Mouse (Mus musculus): ENCODE measurements around the gene Cib1. TPM values are rescaled to one million over a fixed set of nuclear protein-coding genes. Genes with fewer than 3 reads are reported as not detected.

The Cib1 gene
- polyA plus RNA-seq, 1 experiment from 2014 or later = 114 TPM

- no peak for ATAC-seq (replicated peaks; ENCODE audit: low FRiP score)
- WGBS = 89% methylated on average over 10 of the region's 11 CpGs
- Histone ChIP-seq H3K4me1 (replicated peaks; ENCODE audit: control insufficient read depth, insufficient read depth, low read length) (peaks cover 65% of the 10 kb centered on the region), H3K9ac (ENCODE audit: low read depth, low read length) (no peak overlapping the region), H3K36me3 (ENCODE audit: control insufficient read depth, insufficient read depth, low read length) (0 out of 2 replicates have a peak, but pooled peaks cover 4% of the 10 kb centered on the region), H3K4me2 (no peak overlapping the region), H3K4me3 (ENCODE audit: low read depth, low read length) (no peak overlapping the region), H3K9me3 (ENCODE audit: control insufficient read depth, low read length) (no peaks in the 10 kb centered on the region), H3K27me3 (replicated peaks; ENCODE audit: control insufficient read depth, insufficient read depth, low read length) (no peaks in the 10 kb centered on the region), H3K27ac (ENCODE audit: low read depth, low read length) (peak overlapping the region; percentile 16; the same call in 1 of the 2 replicates)
- DNase-seq (ENCODE audit: low spot score) = no peak
Observed at GRCm38 (mm10) chr7:80195576-80196263, 36.9 kb downstream of the Cib1 start.

GRCm38 (mm10) chr7:80195146-80195545, 37.5 kb downstream of the Cib1 start:
- 62% methylated on average over 5 of the region's 5 CpGs for WGBS
- no peak for DNase-seq (ENCODE audit: low spot score)
- H3K4me2 ChIP-seq = no peak overlapping the region
- H3K9ac ChIP-seq (ENCODE audit: low read depth, low read length) = no peak overlapping the region
- no peaks in the 10 kb centered on the region for H3K9me3 ChIP-seq (ENCODE audit: control insufficient read depth, low read length)
- 0 out of 2 replicates have a peak, but pooled peaks cover 1% of the 10 kb centered on the region for H3K36me3 ChIP-seq (ENCODE audit: control insufficient read depth, insufficient read depth, low read length)
- peaks cover 59% of the 10 kb centered on the region for H3K4me1 ChIP-seq (replicated peaks; ENCODE audit: control insufficient read depth, insufficient read depth, low read length)
- H3K27me3 ChIP-seq (replicated peaks; ENCODE audit: control insufficient read depth, insufficient read depth, low read length) = no peaks in the 10 kb centered on the region
- ATAC-seq (replicated peaks; ENCODE audit: low FRiP score) = no peak
- no peak overlapping the region for H3K4me3 ChIP-seq (ENCODE audit: low read depth, low read length)
- peak overlapping the region; percentile 16; the same call in 1 of the 2 replicates for H3K27ac ChIP-seq (ENCODE audit: low read depth, low read length)

- Histone ChIP-seq H3K4me3 (ENCODE audit: low read depth, low read length) (no peak overlapping the region), H3K9ac (ENCODE audit: low read depth, low read length) (peak overlapping the region; percentile 21; the same call in 1 of the 2 replicates), H3K4me1 (replicated peaks; ENCODE audit: control insufficient read depth, insufficient read depth, low read length) (peaks cover 50% of the 10 kb centered on the region), H3K27ac (ENCODE audit: low read depth, low read length) (no peak overlapping the region), H3K9me3 (ENCODE audit: control insufficient read depth, low read length) (no peaks in the 10 kb centered on the region), H3K27me3 (replicated peaks; ENCODE audit: control insufficient read depth, insufficient read depth, low read length) (no peaks in the 10 kb centered on the region), H3K4me2 (no peak overlapping the region), H3K36me3 (ENCODE audit: control insufficient read depth, insufficient read depth, low read length) (no peaks in the 10 kb centered on the region)
- no peak for DNase-seq (ENCODE audit: low spot score)
- WGBS = 69% methylated on average over 13 of the region's 13 CpGs
- ATAC-seq (replicated peaks; ENCODE audit: low FRiP score) = no peak
Observed at GRCm38 (mm10) chr7:80193941-80194739, 38.5 kb downstream of the Cib1 start.

DNA sequence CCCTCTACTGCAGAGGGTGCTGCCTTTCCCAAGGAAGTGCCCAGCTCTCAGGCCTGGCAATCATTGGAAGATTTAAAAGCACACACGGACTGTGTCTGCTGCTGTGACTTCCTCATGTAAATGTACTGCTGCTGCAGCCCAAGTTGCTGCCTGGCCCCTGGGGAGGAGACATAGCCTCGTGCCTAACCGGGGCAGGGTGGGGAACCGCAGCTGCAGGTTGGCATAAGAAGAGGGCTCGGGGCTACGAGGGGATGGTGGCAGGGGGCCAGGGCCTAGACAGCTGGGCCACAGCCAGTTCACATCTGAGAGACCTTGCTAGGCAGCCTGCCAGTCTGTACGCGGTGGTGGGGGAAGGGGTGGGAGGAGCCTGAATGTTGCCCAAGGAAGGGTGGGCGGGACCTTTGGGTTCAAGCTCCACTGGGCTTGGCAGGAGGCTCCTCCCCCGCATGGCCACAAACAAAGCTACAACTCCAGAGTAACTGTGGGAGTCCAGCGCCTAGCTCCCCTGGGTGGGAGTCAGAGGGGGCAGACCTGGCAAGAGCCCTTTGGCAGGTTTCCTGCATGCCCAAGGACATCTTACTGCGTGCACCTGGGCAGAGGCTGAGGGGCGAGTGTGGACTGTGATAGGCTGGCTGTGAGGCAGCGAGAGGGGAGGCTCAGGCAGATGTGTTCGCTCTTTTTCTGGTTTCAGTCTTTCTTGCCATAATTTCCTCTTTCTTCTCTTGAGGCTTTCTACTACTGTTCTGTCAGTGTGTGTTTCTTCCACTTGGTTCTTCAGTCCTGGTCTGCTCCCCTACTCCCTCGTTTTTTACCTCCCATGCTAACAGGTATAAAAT, 40.2 kb downstream of the Cib1 start:
- Histone ChIP-seq H3K27ac (ENCODE audit: low read depth, low read length) (peak overlapping the region; percentile 72), H3K27me3 (replicated peaks; ENCODE audit: control insufficient read depth, insufficient read depth, low read length) (no peaks in the 10 kb centered on the region), H3K36me3 (ENCODE audit: control insufficient read depth, insufficient read depth, low read length) (no peaks in the 10 kb centered on the region), H3K9ac (ENCODE audit: low read depth, low read length) (peak overlapping the region; percentile 68), H3K4me3 (ENCODE audit: low read depth, low read length) (peak overlapping the region; percentile 35), H3K4me2 (peak overlapping the region; percentile 59), H3K9me3 (ENCODE audit: control insufficient read depth, low read length) (no peaks in the 10 kb centered on the region), H3K4me1 (replicated peaks; ENCODE audit: control insufficient read depth, insufficient read depth, low read length) (peaks cover 47% of the 10 kb centered on the region)
- ATAC-seq (replicated peaks; ENCODE audit: low FRiP score) (peak; percentile 84), DNase-seq (ENCODE audit: low spot score) (peak; percentile 87)
- WGBS = 12% methylated on average over 16 of the region's 16 CpGs

- peak overlapping the region; percentile 72 for H3K27ac ChIP-seq (ENCODE audit: low read depth, low read length)
- DNase-seq (ENCODE audit: low spot score) (no peak), ATAC-seq (replicated peaks; ENCODE audit: low FRiP score) (peak; percentile 35; the same call in 1 of the 2 replicates)
- H3K9me3 ChIP-seq (ENCODE audit: control insufficient read depth, low read length) = no peaks in the 10 kb centered on the region
- H3K4me1 ChIP-seq (replicated peaks; ENCODE audit: control insufficient read depth, insufficient read depth, low read length) = peaks cover 46% of the 10 kb centered on the region
- H3K4me3 ChIP-seq (ENCODE audit: low read depth, low read length) = no peak overlapping the region
- H3K36me3 ChIP-seq (ENCODE audit: control insufficient read depth, insufficient read depth, low read length) = no peaks in the 10 kb centered on the region
- peak overlapping the region; percentile 59 for H3K4me2 ChIP-seq
- WGBS = 43% methylated on average over 5 of the region's 5 CpGs
- no peaks in the 10 kb centered on the region for H3K27me3 ChIP-seq (replicated peaks; ENCODE audit: control insufficient read depth, insufficient read depth, low read length)
- H3K9ac ChIP-seq (ENCODE audit: low read depth, low read length) = peak overlapping the region; percentile 68
Observed at GRCm38 (mm10) chr7:80191455-80191854, 41.2 kb downstream of the Cib1 start.

GRCm38 (mm10) chr7:80189147-80189933, 43.3 kb downstream of the Cib1 start:
- Histone ChIP-seq H3K4me3 (ENCODE audit: low read depth, low read length) (no peak overlapping the region), H3K4me1 (replicated peaks; ENCODE audit: control insufficient read depth, insufficient read depth, low read length) (peaks cover 50% of the 10 kb centered on the region), H3K9me3 (ENCODE audit: control insufficient read depth, low read length) (no peaks in the 10 kb centered on the region), H3K27ac (ENCODE audit: low read depth, low read length) (no peak overlapping the region), H3K36me3 (ENCODE audit: control insufficient read depth, insufficient read depth, low read length) (no peaks in the 10 kb centered on the region), H3K27me3 (replicated peaks; ENCODE audit: control insufficient read depth, insufficient read depth, low read length) (no peaks in the 10 kb centered on the region), H3K9ac (ENCODE audit: low read depth, low read length) (no peak overlapping the region), H3K4me2 (no peak overlapping the region)
- WGBS = 72% methylated on average over 11 of the region's 11 CpGs
- DNase-seq (ENCODE audit: low spot score) (no peak), ATAC-seq (replicated peaks; ENCODE audit: low FRiP score) (no peak)

DNA sequence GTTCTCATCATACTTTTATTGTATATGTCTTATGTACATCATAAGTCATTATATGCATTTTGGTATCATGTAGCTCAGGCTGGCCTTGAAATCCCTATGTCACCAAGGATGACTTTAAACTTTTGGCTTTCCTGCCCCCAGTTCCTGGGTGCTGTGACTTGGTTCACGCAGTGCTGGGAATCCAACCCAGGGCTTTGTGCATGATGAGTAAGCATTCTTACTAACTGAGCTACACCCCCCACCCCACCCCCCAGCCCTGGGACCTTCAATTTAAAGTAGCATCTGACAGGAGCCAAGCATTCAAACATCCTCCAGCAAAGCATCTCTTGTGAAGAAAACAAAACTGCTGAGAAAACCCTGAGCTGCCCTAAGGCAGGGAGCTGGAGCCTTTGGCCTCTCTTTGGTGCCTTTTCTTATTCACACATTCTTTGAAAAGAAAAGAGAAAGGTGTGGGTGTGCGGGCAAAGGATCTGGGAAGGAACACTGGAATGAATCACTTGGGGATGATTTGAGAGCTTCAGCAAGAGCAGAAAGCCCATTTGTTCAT, 44.0 kb downstream of the Cib1 start:
- no peak overlapping the region for H3K9ac ChIP-seq (ENCODE audit: low read depth, low read length)
- H3K36me3 ChIP-seq (ENCODE audit: control insufficient read depth, insufficient read depth, low read length) = no peaks in the 10 kb centered on the region
- ATAC-seq (replicated peaks; ENCODE audit: low FRiP score) (no peak), DNase-seq (ENCODE audit: low spot score) (no peak)
- no peak overlapping the region for H3K4me2 ChIP-seq
- peaks cover 48% of the 10 kb centered on the region for H3K4me1 ChIP-seq (replicated peaks; ENCODE audit: control insufficient read depth, insufficient read depth, low read length)
- no peaks in the 10 kb centered on the region for H3K27me3 ChIP-seq (replicated peaks; ENCODE audit: control insufficient read depth, insufficient read depth, low read length)
- no peak overlapping the region for H3K4me3 ChIP-seq (ENCODE audit: low read depth, low read length)
- 91% methylated on average over 2 of the region's 2 CpGs for WGBS
- no peak overlapping the region for H3K27ac ChIP-seq (ENCODE audit: low read depth, low read length)
- no peaks in the 10 kb centered on the region for H3K9me3 ChIP-seq (ENCODE audit: control insufficient read depth, low read length)
